Mouse (Mus musculus): ENCODE results near the gene Hyal2.

DNA sequence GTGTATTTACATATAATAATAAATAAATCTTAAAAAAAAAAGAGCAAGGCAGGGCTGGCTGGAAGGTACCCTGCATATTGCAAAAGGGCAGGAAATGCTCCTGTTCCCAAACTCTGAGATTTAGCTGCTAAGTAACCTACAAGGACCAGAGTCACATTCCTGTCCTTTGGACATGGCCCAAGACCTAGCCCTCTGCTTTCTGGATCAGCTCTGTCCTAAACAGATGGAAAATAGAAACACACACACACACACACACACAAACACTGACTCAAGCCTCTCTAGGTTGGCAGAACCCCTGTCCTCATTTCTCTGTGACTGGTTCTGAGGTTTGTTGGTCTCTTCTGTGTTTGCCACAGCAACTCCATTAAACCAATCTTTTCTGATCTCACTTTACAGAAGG lies 53.2 kb downstream of the Hyal2 start:
- TF ChIP-seq CTCF (IDR thresholded peaks at IDR 0.05; ENCODE audit: borderline replicate concordance, control insufficient read depth, extremely low read depth, insufficient read depth, low read length, poor library complexity): no peak
- no peak for TF ChIP-seq POLR2A (IDR thresholded peaks at IDR 0.05; ENCODE audit: control insufficient read depth, extremely low read depth, insufficient read depth, low read length, poor library complexity)

Measured in thymus, adult 2 months (tissue).